In genomic region chrX:85585575-85585974, GRCm38 (mm10) we compare ENCODE assay signal across 9 mouse cellular contexts. TPM values are rescaled to one million over a fixed set of nuclear protein-coding genes. Genes with fewer than 3 reads are reported as not detected.
A peak's percentile ranks its signal among the peaks of the same experiment; 100 is the strongest.
DNase-seq lines count a peak whose midpoint lies in the region; ATAC-seq and TF ChIP-seq lines count a peak whose summit lies in the region.
"Had no signal": no experiment of that assay in that cellular context is flagged by ENCODE, and none has a peak within 500 bp of the region (broad histone marks: within the 10 kb centered on the region; RNA-seq: fewer than 3 reads in every experiment).

No protein-coding gene starts in this region.

- no peak overlapping the region for H3K4me2 ChIP-seq in liver, postnatal 0 days (ENCODE audit: low read depth, low read length)

- in situ Hi-C loops in Patski (cut with MboI; ENCODE audit: low pct_unique_long_range_greater_than_20kb) = no loop called here

- H3K36me3 ChIP-seq in liver, postnatal 0 days (replicated peaks; ENCODE audit: insufficient read depth, low read length) = no peaks in the 10 kb centered on the region

- CTCF ChIA-PET in Patski (lab: Charles Lee) = no interaction called here

- H3K9ac ChIP-seq in liver, postnatal 0 days (replicated peaks) = no peak overlapping the region

- no peaks in the 10 kb centered on the region for H3K9me3 ChIP-seq in liver, postnatal 0 days (ENCODE audit: low read length)

- TF ChIP-seq CTCF in Patski (IDR thresholded peaks at IDR 0.05) = peak; percentile 14
- peak; percentile 52 for TF ChIP-seq CTCF in liver, postnatal 0 days (IDR thresholded peaks at IDR 0.05; ENCODE audit: low read depth)

- ATAC-seq in Patski = no peak
- ATAC-seq in liver, postnatal 0 days = no peak

- peak; percentile 1 to 6 for DNase-seq in adrenal gland, postnatal 36 days
- DNase-seq in adrenal gland, adult 8-10 months = no peak
- DNase-seq in lung, postnatal 14 days = peak; percentile 1
- DNase-seq in lung, adult 18-20 months = no peak
- no peak for DNase-seq in Patski (ENCODE audit: low read depth, low spot score)
- DNase-seq in liver, postnatal 0 days = peak; percentile 14
- no peak for DNase-seq in urinary bladder, postnatal 10 days (ENCODE audit: low spot score)
- DNase-seq in gastrocnemius, adult 18-20 months (ENCODE audit: low spot score) = no peak

- POLR2A ChIA-PET in Patski (lab: Charles Lee) = no interaction called here

- H3K4me1 ChIP-seq in liver, postnatal 0 days (ENCODE audit: insufficient read depth) = no peaks in the 10 kb centered on the region

- H3K27me3 ChIP-seq in Patski = peaks cover 17% of the 10 kb centered on the region
- no peaks in the 10 kb centered on the region for H3K27me3 ChIP-seq in liver, postnatal 0 days (ENCODE audit: insufficient read depth, low read length)

- no peak overlapping the region for H3K4me3 ChIP-seq in liver, postnatal 0 days (ENCODE audit: low read depth, low read length)
- H3K4me3 ChIP-seq: myocyte had no signal

- H3K27ac ChIP-seq in liver, postnatal 0 days (ENCODE audit: low read depth) = no peak overlapping the region

- TF ChIP-seq EP300 in liver, postnatal 0 days (IDR thresholded peaks at IDR 0.05; ENCODE audit: low read depth) = no peak

RNA-seq across cellular contexts. Expression of gene Tab3, which starts 11.8 kb away (rescaled TPM):
- total RNA-seq in adrenal gland, postnatal 36 days (2021) = 10 to 100 TPM; 10.3 to 11.6 TPM
- total RNA-seq in adrenal gland, adult 8-10 months (2022) = 10 to 100 TPM in 3 of 4 experiments, 1 to 10 TPM in 1; 9.3 to 13.7 (median 11.6) TPM
- polyA plus RNA-seq in Patski (2021) = 11.0 TPM
- 2.6 and 3.8 TPM in 2 replicates for polyA plus RNA-seq in liver, postnatal 0 days (2015; fragmentation: Nextera tagmentation; extraction: Ambion mirVana)
- 1 to 10 TPM; 4.4 to 6.1 TPM for total RNA-seq in gastrocnemius, adult 18-20 months (2021)

Comparison
In these comparisons a context has a peak if more than half of its experiments do, and no peak if none do; other contexts are left out.
1. DNase-seq: peak in adrenal gland, postnatal 36 days (2 of 2), lung, postnatal 14 days (single experiment) and liver, postnatal 0 days (single experiment); none in adrenal gland, adult 8-10 months (single experiment), lung, adult 18-20 months (0 of 2), Patski (single experiment), urinary bladder, postnatal 10 days (single experiment) and gastrocnemius, adult 18-20 months (single experiment).